Mouse (Mus musculus): ENCODE measurements around the gene Epsti1.

Epsti1 gene

GRCm38 (mm10) chr14:78015540-78016321 is 111.7 kb downstream of the Epsti1 start:
- DNase-seq (ENCODE audit: low spot score) = no peak

DNA sequence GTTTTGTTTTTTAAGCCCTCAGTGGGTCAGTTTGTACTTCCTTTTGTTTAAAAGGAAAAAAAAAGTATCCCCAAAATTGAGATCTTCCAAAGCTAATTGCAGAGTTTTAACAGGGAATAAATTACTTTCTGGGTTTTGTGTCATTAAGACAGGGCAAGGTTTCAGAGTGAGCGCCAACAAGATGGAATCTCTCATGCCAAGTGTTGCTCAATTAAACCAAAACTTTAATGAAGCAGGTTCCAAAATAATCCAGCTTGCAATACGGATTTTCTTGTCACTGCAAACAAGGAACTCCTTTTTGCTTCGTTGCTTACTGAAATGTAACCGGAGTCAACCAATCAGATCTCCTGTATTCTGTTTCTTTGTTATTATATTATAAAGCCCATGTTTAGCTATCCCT is 112.4 kb downstream of the Epsti1 start:
- no peak for DNase-seq (ENCODE audit: low spot score)

GRCm38 (mm10) chr14:78019935-78020334 is 115.9 kb downstream of the Epsti1 start:
- DNase-seq (ENCODE audit: low spot score) = no peak

- DNase-seq (ENCODE audit: low spot score) = no peak
Measured at GRCm38 (mm10) chr14:78038876-78039275, 134.8 kb downstream of the Epsti1 start.

DNA sequence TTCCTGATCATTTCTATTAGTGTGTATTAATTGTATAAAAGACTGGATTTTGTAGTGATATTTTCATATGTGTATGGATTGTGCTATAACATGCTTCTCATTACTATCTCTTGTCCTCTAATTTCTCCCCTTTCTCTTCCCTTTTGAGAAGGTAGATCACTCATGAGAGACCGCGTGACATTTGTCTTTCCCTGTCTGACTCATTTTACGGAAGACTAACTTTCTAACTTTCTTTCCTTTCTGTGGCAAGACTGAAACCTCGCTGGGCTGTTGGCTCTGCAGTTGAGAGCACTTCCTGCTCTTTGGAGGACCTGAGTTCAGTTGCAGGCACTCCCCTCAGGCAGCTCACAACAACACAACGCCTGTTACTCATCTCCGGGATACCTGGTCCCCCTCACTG is 136.6 kb downstream of the Epsti1 start:
- DNase-seq (ENCODE audit: low spot score) = no peak

DNA sequence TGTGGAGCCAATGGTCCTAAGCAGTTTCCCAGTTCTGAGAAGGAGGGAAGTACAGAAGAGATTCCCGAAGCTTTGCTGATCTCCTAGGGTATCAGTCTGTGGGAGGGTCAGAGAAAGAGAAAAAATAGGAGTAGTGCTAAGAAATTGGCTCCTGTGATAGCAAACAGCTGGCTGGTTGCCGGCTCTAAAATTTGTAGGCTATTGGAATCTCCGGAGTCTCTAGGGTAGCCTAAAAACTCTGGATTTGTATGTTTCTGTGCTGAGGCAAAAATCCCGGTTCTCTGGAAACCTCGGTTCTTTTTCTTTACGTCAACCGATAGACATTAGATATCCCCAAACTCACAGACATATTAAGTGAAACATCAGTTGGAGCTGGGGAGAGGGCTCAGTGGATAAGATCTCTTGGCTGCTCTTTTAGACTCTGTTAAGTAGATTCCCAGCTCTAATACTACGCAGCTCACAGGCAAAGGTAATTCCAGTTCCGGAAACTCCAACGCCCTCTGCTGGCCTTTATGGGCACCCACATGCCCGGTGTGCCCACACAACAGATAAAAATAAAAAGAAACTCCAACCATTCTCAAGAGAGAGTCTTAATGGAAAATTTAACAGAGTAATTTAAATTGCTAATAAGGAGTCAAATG is 138.0 kb downstream of the Epsti1 start:
- no peak for DNase-seq (ENCODE audit: low spot score)

DNA sequence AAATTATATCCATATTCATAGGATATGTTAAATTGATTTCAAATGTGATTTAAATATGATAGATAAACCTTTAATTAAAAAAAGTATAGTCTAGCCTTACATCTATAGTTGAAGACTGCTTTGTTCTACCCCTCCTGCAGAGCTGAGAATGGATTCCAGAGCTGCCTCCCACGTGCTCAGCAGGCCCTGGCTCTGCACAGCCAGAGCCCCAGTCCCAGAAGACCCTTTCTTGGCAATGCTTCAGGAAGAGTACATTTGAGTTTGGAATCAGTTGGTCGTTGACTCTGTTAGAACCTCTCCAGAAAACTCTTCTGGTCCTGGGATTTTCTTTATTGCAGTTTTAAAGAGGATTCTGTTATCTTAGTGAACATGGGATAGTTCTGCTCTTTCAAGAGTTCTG is 139.0 kb downstream of the Epsti1 start:
- DNase-seq (ENCODE audit: low spot score) = no peak

DNA sequence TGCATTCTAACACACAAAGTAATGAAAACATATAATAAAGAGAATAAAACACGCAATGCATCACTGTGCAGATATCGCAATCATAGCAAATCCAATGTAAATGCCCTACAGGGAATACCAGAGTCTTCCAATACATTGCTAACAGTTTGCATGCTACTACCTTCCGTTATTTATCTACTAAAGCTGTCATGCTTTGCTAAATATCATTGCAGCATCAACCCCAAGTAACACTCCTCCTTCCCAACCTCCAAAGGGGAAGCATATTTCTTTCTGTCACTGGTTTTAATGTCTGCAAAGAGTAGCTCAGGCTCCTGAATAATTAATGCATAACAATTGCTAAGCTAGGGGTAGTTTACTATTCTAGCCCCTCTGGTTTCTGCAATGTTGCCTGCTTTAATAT is 144.2 kb downstream of the Epsti1 start:
- no peak for DNase-seq (ENCODE audit: low spot score)

DNA sequence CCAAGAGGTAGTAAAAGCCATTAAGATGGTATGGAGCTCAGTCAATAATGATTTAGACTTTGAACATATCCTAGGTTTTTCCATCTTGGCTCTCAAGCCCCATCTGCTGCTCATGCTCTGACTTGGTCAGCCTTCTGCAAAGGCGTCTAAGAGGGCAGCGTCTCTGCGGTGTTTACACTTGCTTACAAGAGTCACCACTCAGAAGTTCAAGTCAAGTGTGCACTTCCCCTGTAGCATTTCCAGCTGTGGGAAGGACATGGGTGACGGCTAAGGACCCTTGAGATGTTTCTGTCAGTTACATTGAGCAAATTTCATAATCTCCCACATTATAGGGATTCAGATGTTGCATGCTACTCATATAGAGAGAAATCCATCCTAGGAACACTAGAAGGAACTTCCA is 144.6 kb downstream of the Epsti1 start:
- no peak for DNase-seq (ENCODE audit: low spot score)
